Mouse (Mus musculus): ENCODE measurements at regions not wholly inside any gene's neighbourhood (a gene's known extent, or its start where the extent isn't known, plus 50 kb on each side); places are given as distances from the start of the nearest gene placed in this dataset.

DNA sequence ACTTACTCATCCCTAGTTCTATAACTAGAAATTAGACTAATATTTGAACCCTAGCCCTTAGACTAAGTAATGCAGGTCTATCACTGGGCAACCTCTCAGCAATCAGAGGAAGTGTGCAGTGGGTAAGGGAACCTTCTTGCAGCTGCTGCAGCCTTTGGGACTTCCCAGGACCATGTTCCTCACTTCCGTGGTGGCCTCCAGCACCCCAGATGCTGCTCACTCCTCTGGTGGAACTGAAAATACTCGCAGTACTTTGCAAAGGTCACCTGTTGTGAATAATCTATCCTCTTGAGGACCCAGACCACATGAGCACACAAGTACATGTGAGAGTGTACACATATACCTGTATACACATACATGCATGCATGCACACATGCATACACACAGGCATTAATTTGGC, 59.3 kb upstream of the Peli1 start:
- TF ChIP-seq CTCF (IDR thresholded peaks at IDR 0.05; ENCODE audit: extremely low read depth, insufficient read length, insufficient replicate concordance, low read depth, low read length) (no peak), POLR2A (IDR thresholded peaks at IDR 0.05; ENCODE audit: low read depth, low read length) (no peak)
